Mouse (Mus musculus): Measurements from ENCODE around the gene Tlx2. TPM values are rescaled to one million over a fixed set of nuclear protein-coding genes. Genes with fewer than 3 reads are reported as not detected.

Gene Tlx2
- polyA plus RNA-seq, 1 experiment = 0.11 TPM

- no peak overlapping the region for H3K4me3 ChIP-seq (ENCODE audit: control insufficient read depth, insufficient read depth, low read length)
Measured at GRCm38 (mm10) chr6:83058725-83059124, 11.4 kb downstream of the Tlx2 start.

GRCm38 (mm10) chr6:83057790-83058189 is 12.3 kb downstream of the Tlx2 start, which contains the start of gene Dqx1:
Gene Dqx1 (plus strand): TSS chr6:83057844.
- Histone ChIP-seq H3K4me1 (replicated peaks; ENCODE audit: control insufficient read depth, insufficient read depth, low read length) (peaks cover 19% of the 10 kb centered on the region), H3K27me3 (ENCODE audit: control insufficient read depth, insufficient read depth, low read length) (no peaks in the 10 kb centered on the region), H3K27ac (ENCODE audit: control insufficient read depth, insufficient read depth, low read length) (no peak within 1 kb of the TSS), H3K36me3 (ENCODE audit: control insufficient read depth, insufficient read depth, low read length) (peaks cover 8% of the 10 kb centered on the region), H3K4me3 (ENCODE audit: control insufficient read depth, insufficient read depth, low read length) (no peak within 1 kb of the TSS)
- 97% methylated on average over 3 of the region's 3 CpGs for WGBS
- TF ChIP-seq POLR2A (IDR thresholded peaks at IDR 0.05; ENCODE audit: control insufficient read depth, extremely low read depth, insufficient read depth, low read length, poor library complexity) = no peak
- no peak for TF ChIP-seq CTCF (IDR thresholded peaks at IDR 0.05; ENCODE audit: borderline replicate concordance, control insufficient read depth, extremely low read depth, insufficient read depth, low read length, poor library complexity)
- DNase-seq = no peak

More at GRCm38 (mm10) chr6:83058725-83059124, 11.4 kb downstream of the Tlx2 start:
- DNase-seq = no peak
- peaks cover 8% of the 10 kb centered on the region for H3K36me3 ChIP-seq (ENCODE audit: control insufficient read depth, insufficient read depth, low read length)
- peaks cover 11% of the 10 kb centered on the region for H3K4me1 ChIP-seq (replicated peaks; ENCODE audit: control insufficient read depth, insufficient read depth, low read length)
- H3K27ac ChIP-seq (ENCODE audit: control insufficient read depth, insufficient read depth, low read length) = no peak overlapping the region
- H3K27me3 ChIP-seq (ENCODE audit: control insufficient read depth, insufficient read depth, low read length) = no peaks in the 10 kb centered on the region
- 94% methylated on average over 2 of the region's 2 CpGs for WGBS
- no peak for TF ChIP-seq POLR2A (IDR thresholded peaks at IDR 0.05; ENCODE audit: control insufficient read depth, extremely low read depth, insufficient read depth, low read length, poor library complexity)
- no peak for TF ChIP-seq CTCF (IDR thresholded peaks at IDR 0.05; ENCODE audit: borderline replicate concordance, control insufficient read depth, extremely low read depth, insufficient read depth, low read length, poor library complexity)

DNA sequence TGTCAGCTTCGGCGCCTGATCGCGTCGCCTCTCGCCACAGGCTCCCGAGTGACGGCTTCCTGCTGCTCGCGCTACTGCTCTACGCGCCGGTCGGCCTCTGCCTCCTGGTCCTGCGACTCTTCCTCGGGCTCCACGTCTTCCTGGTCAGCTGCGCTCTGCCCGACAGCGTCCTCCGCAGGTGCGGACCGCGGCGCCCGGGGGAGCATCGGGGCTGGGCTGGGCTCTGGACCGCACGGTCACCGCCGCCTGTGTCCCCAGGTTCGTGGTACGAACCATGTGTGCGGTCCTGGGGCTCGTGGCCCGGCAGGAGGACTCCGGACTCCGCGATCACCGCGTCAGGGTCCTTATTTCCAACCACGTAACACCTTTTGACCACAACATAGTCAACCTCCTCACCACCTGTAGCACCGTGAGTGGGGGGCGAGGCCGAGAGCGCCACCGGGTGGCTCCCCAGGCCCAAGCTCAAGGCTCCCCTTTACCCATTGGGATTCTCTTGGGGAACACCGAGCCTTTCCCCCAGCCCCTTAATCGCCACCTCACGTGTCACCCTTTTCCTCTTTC is 15.1 kb downstream of the Tlx2 start, which contains the start of gene Htra2:
Htra2 (minus strand) TSS at position 403 of the 561 bp plus-strand sequence.
- Histone ChIP-seq H3K4me1 (replicated peaks; ENCODE audit: control insufficient read depth, insufficient read depth, low read length) (peaks cover 19% of the 10 kb centered on the region), H3K27me3 (ENCODE audit: control insufficient read depth, insufficient read depth, low read length) (no peaks in the 10 kb centered on the region), H3K36me3 (ENCODE audit: control insufficient read depth, insufficient read depth, low read length) (peaks cover 8% of the 10 kb centered on the region), H3K27ac (ENCODE audit: control insufficient read depth, insufficient read depth, low read length) (no peak within 1 kb of the TSS), H3K4me3 (ENCODE audit: control insufficient read depth, insufficient read depth, low read length) (peak within 1 kb of the TSS; percentile 80)
- under 1% methylated on average over 50 of the region's 50 CpGs for WGBS
- peak; percentile 66 for DNase-seq
- TF ChIP-seq CTCF (IDR thresholded peaks at IDR 0.05; ENCODE audit: borderline replicate concordance, control insufficient read depth, extremely low read depth, insufficient read depth, low read length, poor library complexity) = 0 out of 2 replicates have a peak, but pooled peaks have one; percentile 29
- TF ChIP-seq POLR2A (IDR thresholded peaks at IDR 0.05; ENCODE audit: control insufficient read depth, extremely low read depth, insufficient read depth, low read length, poor library complexity) = no peak

- peaks cover 8% of the 10 kb centered on the region for H3K36me3 ChIP-seq (ENCODE audit: control insufficient read depth, insufficient read depth, low read length)
- under 1% methylated on average over 64 of the region's 64 CpGs for WGBS
- no peak within 1 kb of the TSS for H3K27ac ChIP-seq (ENCODE audit: control insufficient read depth, insufficient read depth, low read length)
- TF ChIP-seq POLR2A (IDR thresholded peaks at IDR 0.05; ENCODE audit: control insufficient read depth, extremely low read depth, insufficient read depth, low read length, poor library complexity) = peak; percentile 90
- no peak; the same call in 1 of the 2 replicates for TF ChIP-seq CTCF (IDR thresholded peaks at IDR 0.05; ENCODE audit: borderline replicate concordance, control insufficient read depth, extremely low read depth, insufficient read depth, low read length, poor library complexity)
- no peaks in the 10 kb centered on the region for H3K27me3 ChIP-seq (ENCODE audit: control insufficient read depth, insufficient read depth, low read length)
- peaks cover 19% of the 10 kb centered on the region for H3K4me1 ChIP-seq (replicated peaks; ENCODE audit: control insufficient read depth, insufficient read depth, low read length)
- H3K4me3 ChIP-seq (ENCODE audit: control insufficient read depth, insufficient read depth, low read length) = peak within 1 kb of the TSS; percentile 80
- peak; percentile 97 for DNase-seq
Measured at GRCm38 (mm10) chr6:83054074-83054851, 15.8 kb downstream of the Tlx2 start, which contains the start of gene Aup1. Gene Aup1 (plus strand): TSS chr6:83054521.

- 8% methylated on average over 26 of the region's 26 CpGs for WGBS
- no peak for DNase-seq
- H3K27ac ChIP-seq (ENCODE audit: control insufficient read depth, insufficient read depth, low read length) = no peak overlapping the region
- H3K36me3 ChIP-seq (ENCODE audit: control insufficient read depth, insufficient read depth, low read length) = peaks cover 8% of the 10 kb centered on the region
- no peaks in the 10 kb centered on the region for H3K27me3 ChIP-seq (ENCODE audit: control insufficient read depth, insufficient read depth, low read length)
- peaks cover 19% of the 10 kb centered on the region for H3K4me1 ChIP-seq (replicated peaks; ENCODE audit: control insufficient read depth, insufficient read depth, low read length)
- TF ChIP-seq POLR2A (IDR thresholded peaks at IDR 0.05; ENCODE audit: control insufficient read depth, extremely low read depth, insufficient read depth, low read length, poor library complexity) (no peak), CTCF (IDR thresholded peaks at IDR 0.05; ENCODE audit: borderline replicate concordance, control insufficient read depth, extremely low read depth, insufficient read depth, low read length, poor library complexity) (no peak)
- peak overlapping the region; percentile 80 for H3K4me3 ChIP-seq (ENCODE audit: control insufficient read depth, insufficient read depth, low read length)
Measured at GRCm38 (mm10) chr6:83053136-83053960, 16.7 kb downstream of the Tlx2 start.

DNA sequence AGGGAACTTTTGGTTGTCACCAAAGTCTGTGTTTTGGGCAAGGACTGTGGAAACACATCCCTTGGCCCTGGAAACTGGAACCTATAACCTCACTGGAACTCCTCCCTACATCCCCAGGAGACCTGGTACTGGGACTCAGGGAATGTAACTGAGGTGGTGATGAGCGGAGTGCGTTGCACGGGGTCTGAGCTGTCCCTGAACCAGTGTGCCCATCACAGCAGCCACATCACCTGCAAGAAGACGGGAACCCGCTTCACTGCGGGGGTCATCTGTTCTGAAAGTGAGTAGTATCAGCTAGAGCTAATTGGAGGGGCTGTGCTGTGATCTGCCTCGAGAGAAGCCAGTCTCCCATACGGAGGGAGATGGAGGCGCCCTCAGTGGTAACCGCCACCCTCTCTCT is 20.7 kb downstream of the Tlx2 start:
- Histone ChIP-seq H3K27me3 (ENCODE audit: control insufficient read depth, insufficient read depth, low read length) (no peaks in the 10 kb centered on the region), H3K4me3 (ENCODE audit: control insufficient read depth, insufficient read depth, low read length) (no peak overlapping the region), H3K27ac (ENCODE audit: control insufficient read depth, insufficient read depth, low read length) (no peak overlapping the region), H3K36me3 (ENCODE audit: control insufficient read depth, insufficient read depth, low read length) (no peaks in the 10 kb centered on the region), H3K4me1 (replicated peaks; ENCODE audit: control insufficient read depth, insufficient read depth, low read length) (peaks cover 8% of the 10 kb centered on the region)
- no peak for DNase-seq
- TF ChIP-seq POLR2A (IDR thresholded peaks at IDR 0.05; ENCODE audit: control insufficient read depth, extremely low read depth, insufficient read depth, low read length, poor library complexity) (no peak), CTCF (IDR thresholded peaks at IDR 0.05; ENCODE audit: borderline replicate concordance, control insufficient read depth, extremely low read depth, insufficient read depth, low read length, poor library complexity) (no peak)
- 84% methylated on average over 10 of the region's 10 CpGs for WGBS

All from thymus, adult 2 months (tissue).